Mouse (Mus musculus): ENCODE measurements around the gene Spryd7.

The Spryd7 gene

GRCm38 (mm10) chr14:61536631-61537264 lies 19.9 kb downstream of the Spryd7 start:
- DNase-seq (ENCODE audit: low spot score in 2 of 2) = no peak

- DNase-seq (ENCODE audit: low spot score in 2 of 2) = no peak
Observed at GRCm38 (mm10) chr14:61535811-61536210, 20.9 kb downstream of the Spryd7 start.

GRCm38 (mm10) chr14:61530966-61531365 lies 25.7 kb downstream of the Spryd7 start:
- DNase-seq (ENCODE audit: low spot score in 2 of 2) = no peak

DNA sequence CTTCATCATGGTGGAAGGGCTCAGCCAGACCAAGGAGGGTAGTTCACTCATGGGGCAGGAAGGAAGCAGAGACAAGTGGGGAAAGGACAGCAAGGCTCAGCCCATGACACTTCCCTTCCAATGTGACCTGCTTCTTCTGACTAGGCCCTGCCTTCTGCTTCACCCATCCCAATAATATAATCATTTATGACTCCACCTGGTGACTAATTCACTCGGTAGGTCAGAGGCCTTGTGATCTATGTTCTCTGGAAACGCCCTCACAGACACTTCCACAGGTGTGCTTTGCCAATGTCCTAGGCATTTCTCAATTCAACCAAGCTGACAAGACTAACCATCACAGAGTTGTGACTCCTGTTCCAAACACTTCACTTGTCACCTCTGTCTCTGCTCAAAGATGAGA lies 26.3 kb downstream of the Spryd7 start:
- no peak for DNase-seq (ENCODE audit: low spot score in 2 of 2)

GRCm38 (mm10) chr14:61529533-61529932 lies 27.2 kb downstream of the Spryd7 start:
- no peak for DNase-seq (ENCODE audit: low spot score in 2 of 2)

DNA sequence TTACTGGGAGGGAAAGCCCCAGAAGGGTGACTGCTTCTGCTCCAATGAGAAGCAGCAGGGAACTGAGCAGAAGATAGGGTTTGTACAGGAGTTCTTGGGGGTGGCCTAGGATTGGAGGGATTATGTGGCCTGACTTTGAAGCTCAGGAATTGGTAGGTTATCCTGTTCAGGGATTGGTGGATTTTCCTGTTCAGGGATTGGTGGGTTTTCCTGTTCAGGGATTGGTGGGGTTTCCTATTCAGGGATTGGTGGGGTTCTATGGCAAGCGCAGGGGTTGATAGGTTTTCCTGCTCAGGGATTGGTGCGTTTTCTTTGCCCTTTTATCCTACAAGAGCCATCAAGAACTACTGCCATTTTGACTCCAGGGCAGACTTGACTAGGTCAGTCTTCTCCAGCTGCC lies 30.7 kb downstream of the Spryd7 start:
- DNase-seq (ENCODE audit: low spot score in 2 of 2) = no peak

- no peak for DNase-seq (ENCODE audit: low spot score in 2 of 2)
Observed at GRCm38 (mm10) chr14:61523821-61524220, 32.9 kb downstream of the Spryd7 start.

GRCm38 (mm10) chr14:61518659-61519480 lies 37.8 kb downstream of the Spryd7 start:
- no peak for DNase-seq (ENCODE audit: low spot score in 2 of 2)

DNA sequence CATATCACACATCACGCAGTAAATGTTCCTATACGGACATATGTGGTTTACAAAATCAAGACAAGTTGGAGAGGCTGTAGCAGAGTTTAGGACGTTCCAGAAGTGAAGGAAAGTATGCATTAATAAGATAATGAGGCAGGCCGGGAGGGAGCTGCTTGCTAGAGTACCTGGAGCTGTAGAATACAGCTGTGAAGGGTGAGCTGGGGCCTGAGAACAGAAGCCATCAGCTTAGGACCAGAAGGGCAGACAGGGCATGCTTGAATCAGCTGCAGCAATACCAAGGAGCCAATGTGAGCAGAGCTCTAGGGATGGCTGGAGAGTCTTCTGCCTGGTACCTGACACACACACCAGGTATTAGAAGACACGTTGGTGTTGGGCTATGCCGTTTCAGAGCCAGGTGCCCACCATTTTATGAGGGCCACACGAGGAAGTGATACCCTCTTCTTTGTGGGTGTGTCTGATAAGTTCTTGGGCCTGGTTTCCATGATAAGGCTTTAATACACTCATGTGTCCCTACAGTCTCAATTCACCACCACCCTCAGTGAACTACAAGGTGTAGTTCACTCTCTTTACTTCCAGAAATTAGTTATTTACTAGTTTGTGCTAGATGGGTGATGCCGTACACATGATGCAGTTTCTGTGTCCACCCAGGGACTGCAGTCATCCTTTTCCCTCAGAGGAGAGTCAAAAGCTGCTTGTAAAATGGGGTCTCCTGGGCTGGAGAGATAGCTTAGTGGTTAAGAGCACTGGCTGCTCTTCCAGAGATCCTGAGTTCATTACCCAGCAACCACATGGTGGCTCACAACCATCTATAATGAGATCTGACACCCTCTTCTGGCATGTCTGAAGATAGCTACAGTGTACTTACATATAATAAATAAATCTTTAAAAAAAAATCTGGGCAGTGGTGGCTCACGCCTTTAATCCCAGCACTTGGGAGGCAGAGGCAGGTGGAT lies 39.9 kb downstream of the Spryd7 start:
- DNase-seq (ENCODE audit: low spot score in 2 of 2) = no peak

- DNase-seq (ENCODE audit: low spot score in 2 of 2) = no peak
Observed at GRCm38 (mm10) chr14:61511494-61511893, 45.2 kb downstream of the Spryd7 start.

DNA sequence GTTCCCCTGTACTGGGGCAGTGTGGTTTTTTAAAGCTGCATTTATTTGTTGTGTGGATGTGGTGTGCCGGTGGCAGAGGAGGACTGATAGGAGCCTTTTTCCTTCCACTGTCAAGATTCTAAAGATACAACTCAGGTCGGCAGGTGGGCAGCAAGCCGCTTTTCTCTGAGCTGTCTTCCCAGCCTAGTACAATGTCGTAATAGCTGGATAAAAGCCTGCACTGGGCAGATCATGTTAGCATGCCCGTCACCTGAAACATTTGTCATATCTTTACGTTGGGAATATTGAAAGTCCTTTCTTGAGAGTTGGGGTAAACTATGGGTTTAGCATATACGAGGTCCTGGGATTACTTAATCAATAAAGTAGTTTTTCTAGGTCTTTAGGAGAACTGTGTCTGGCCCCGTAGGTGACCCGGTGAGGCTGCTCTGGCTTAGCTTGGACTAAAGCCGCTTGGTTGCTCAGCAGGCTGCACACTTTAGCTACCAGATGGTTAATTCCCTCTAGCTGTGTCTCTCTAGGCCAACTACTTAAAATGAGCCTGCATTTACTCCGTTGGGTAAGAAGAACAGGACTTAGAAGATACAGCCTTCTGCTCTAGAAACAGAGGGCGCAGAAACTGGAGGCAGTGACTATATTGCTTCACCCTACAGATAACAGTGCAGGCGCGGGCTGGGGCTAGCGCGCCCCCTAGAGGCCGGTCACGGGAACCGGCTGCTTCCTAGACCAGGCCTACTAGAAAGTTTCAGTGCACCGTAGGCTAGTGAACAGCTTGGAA lies 58.8 kb downstream of the Spryd7 start:
- DNase-seq (ENCODE audit: low spot score in 2 of 2) = peak; percentile 42 to 58

GRCm38 (mm10) chr14:61493511-61494135 lies 63.1 kb downstream of the Spryd7 start:
- no peak for DNase-seq (ENCODE audit: low spot score in 2 of 2)
